Mouse (Mus musculus): ENCODE data around the gene Fgf5. TPM values are rescaled to one million over a fixed set of nuclear protein-coding genes. Genes with fewer than 3 reads are reported as not detected.

Fgf5 gene
- polyA plus RNA-seq, 1 experiment from 2014 or later = 3.6 TPM

Other genes with a start within 250 kb of the Fgf5 start
- gene Antxr2, start 223.1 kb upstream of the Fgf5 start, polyA plus RNA-seq (2014; fragmentation: Nextera tagmentation; extraction: Ambion mirVana) = 22.2 and 24.4 TPM in 2 replicates
- 0.22 TPM in 1 of 2 replicates, not detected in the other for gene Prdm8, start 87.0 kb upstream of the Fgf5 start, polyA plus RNA-seq (2014; fragmentation: Nextera tagmentation; extraction: Ambion mirVana)
- gene Cfap299, start 75.1 kb downstream of the Fgf5 start, polyA plus RNA-seq (2014; fragmentation: Nextera tagmentation; extraction: Ambion mirVana) = 0.31 and 0.59 TPM in 2 replicates

Data from stomach, embryonic 14.5 days (tissue).